Mouse (Mus musculus): ENCODE results near the gene Aym1. TPM values are rescaled to one million over a fixed set of nuclear protein-coding genes. Genes with fewer than 3 reads are reported as not detected.
"Not testable (repeated sequence)": the region's sequence is repeated elsewhere in the genome, so short reads cannot be mapped to it uniquely, and the experiment has no call there.

Aym1 gene
- total RNA-seq, 1 experiment from 2014 or later, result not detected

- no peak for DNase-seq
Observed at GRCm38 (mm10) chr5:113354311-113354710, 2.8 kb upstream of the Aym1 start.

GRCm38 (mm10) chr5:113357656-113358055 lies 562 bp downstream of the Aym1 start:
- no peak for DNase-seq

GRCm38 (mm10) chr5:113358833-113359232 lies 1.7 kb downstream of the Aym1 start:
- peak; percentile 11 for DNase-seq

GRCm38 (mm10) chr5:113361283-113361682 lies 4.2 kb downstream of the Aym1 start:
- no peak for DNase-seq

- DNase-seq, result no peak
Observed at GRCm38 (mm10) chr5:113362258-113362996, 5.3 kb downstream of the Aym1 start.

GRCm38 (mm10) chr5:113363177-113363576 lies 6.1 kb downstream of the Aym1 start:
- DNase-seq, result no peak

GRCm38 (mm10) chr5:113365921-113366320 lies 8.8 kb downstream of the Aym1 start:
- peak; percentile 83 for DNase-seq

- not testable (repeated sequence) for DNase-seq
Observed at GRCm38 (mm10) chr5:113367726-113368125, 10.6 kb downstream of the Aym1 start.

GRCm38 (mm10) chr5:113369262-113369868 lies 12.3 kb downstream of the Aym1 start:
- DNase-seq, result no peak

- DNase-seq, result no peak
Observed at GRCm38 (mm10) chr5:113372449-113372848, 15.4 kb downstream of the Aym1 start.

- peak; percentile 55 for DNase-seq
Observed at GRCm38 (mm10) chr5:113372995-113373950, 16.2 kb downstream of the Aym1 start.

- no peak for DNase-seq
Observed at GRCm38 (mm10) chr5:113374290-113374689, 17.2 kb downstream of the Aym1 start.

GRCm38 (mm10) chr5:113375783-113376182 lies 18.7 kb downstream of the Aym1 start:
- peak; percentile 73 for DNase-seq

- no peak for DNase-seq
Observed at GRCm38 (mm10) chr5:113376292-113376691, 19.2 kb downstream of the Aym1 start.

GRCm38 (mm10) chr5:113379416-113379815 lies 22.3 kb downstream of the Aym1 start:
- DNase-seq, result no peak

GRCm38 (mm10) chr5:113380553-113380952 lies 23.5 kb downstream of the Aym1 start:
- DNase-seq, result no peak

GRCm38 (mm10) chr5:113382580-113382979 lies 25.5 kb downstream of the Aym1 start:
- no peak for DNase-seq

GRCm38 (mm10) chr5:113393766-113394165 lies 36.7 kb downstream of the Aym1 start:
- no peak for DNase-seq

- no peak for DNase-seq
Observed at GRCm38 (mm10) chr5:113396286-113396934, 39.3 kb downstream of the Aym1 start.

- no peak for DNase-seq
Observed at GRCm38 (mm10) chr5:113397443-113398317, 40.6 kb downstream of the Aym1 start.

- DNase-seq, result no peak
Observed at GRCm38 (mm10) chr5:113402702-113403101, 45.6 kb downstream of the Aym1 start.
